15 mouse cellular contexts compared by ENCODE assay signal in genomic region chr10:75940520-75940919, GRCm38 (mm10). TPM values are rescaled to one million over a fixed set of nuclear protein-coding genes. Genes with fewer than 3 reads are reported as not detected.
DNase-seq lines count a peak whose midpoint lies in the region; ATAC-seq and TF ChIP-seq lines count a peak whose summit lies in the region.
"Had no signal": no experiment of that assay in that cellular context is flagged by ENCODE, and none has a peak within 500 bp of the region (broad histone marks: within the 10 kb centered on the region; RNA-seq: fewer than 3 reads in every experiment).

Gm867 (minus strand) TSS chr10:75940672.

- no peak for TF ChIP-seq RAD21 in MEL (IDR thresholded peaks at IDR 0.05; ENCODE audit: low read depth, low read length)

- H3K4me1 ChIP-seq in heart, embryonic 11.5 days (ENCODE audit: control insufficient read depth, insufficient read depth, low read length) = peaks cover 13% of the 10 kb centered on the region
- peaks cover 41% of the 10 kb centered on the region for H3K4me1 ChIP-seq in liver, embryonic 11.5 days (replicated peaks; ENCODE audit: control insufficient read depth, insufficient read depth, low read length)
- H3K4me1 ChIP-seq in MEL (ENCODE audit: control insufficient read depth in 1 of 2, insufficient read depth in 2 of 2, low read length in 2 of 2) = peaks cover 14 to 51% of the 10 kb centered on the region in 2 experiments
- H3K4me1 ChIP-seq in liver, embryonic 16.5 days (ENCODE audit: control insufficient read depth, low read depth, low read length) = peaks cover 38% of the 10 kb centered on the region
- peaks cover 17% of the 10 kb centered on the region for H3K4me1 ChIP-seq in forebrain, embryonic 15.5 days

- H3K4me3 ChIP-seq in heart, embryonic 11.5 days (ENCODE audit: low read depth, low read length) = peak within 1 kb of the TSS; percentile 15
- H3K4me3 ChIP-seq in liver, embryonic 11.5 days (ENCODE audit: low read depth, low read length) = peak within 1 kb of the TSS; percentile 42
- peak within 1 kb of the TSS in 1 of 2 experiments; percentile 36; a peak in 1 of 4 replicates for H3K4me3 ChIP-seq in MEL (ENCODE audit: control insufficient read depth in 1 of 2, insufficient read depth in 1 of 2, low read depth in 2 of 2, low read length in 2 of 2)
- H3K4me3 ChIP-seq in liver, embryonic 16.5 days (ENCODE audit: low read depth, low read length) = peak within 1 kb of the TSS; percentile 84
- H3K4me3 ChIP-seq in forebrain, embryonic 15.5 days = no peak within 1 kb of the TSS
- H3K4me3 ChIP-seq: intestine, embryonic 15.5 days had no signal

- H3K79me2 ChIP-seq in MEL (ENCODE audit: control insufficient read depth, insufficient read depth, low read length, poor library complexity) = peaks cover 9% of the 10 kb centered on the region

- H3K36me3 ChIP-seq in heart, embryonic 11.5 days (ENCODE audit: control insufficient read depth, insufficient read depth, low read length) = no peaks in the 10 kb centered on the region
- no peaks in the 10 kb centered on the region for H3K36me3 ChIP-seq in liver, embryonic 11.5 days (ENCODE audit: control insufficient read depth, insufficient read depth, low read length)
- H3K36me3 ChIP-seq in MEL (ENCODE audit: control insufficient read depth in 1 of 2, insufficient read depth in 2 of 2, low read length in 2 of 2) = peaks cover 0 to 40% of the 10 kb centered on the region in 2 experiments; a peak in 2 of 4 replicates
- H3K36me3 ChIP-seq in liver, embryonic 16.5 days (ENCODE audit: control insufficient read depth, insufficient read depth) = peaks cover 8% of the 10 kb centered on the region; the same call in 1 of the 2 replicates
- no peaks in the 10 kb centered on the region for H3K36me3 ChIP-seq in forebrain, embryonic 15.5 days
- H3K36me3 ChIP-seq: intestine, embryonic 15.5 days had no signal

- WGBS in heart, embryonic 11.5 days (ENCODE audit: insufficient replicate concordance) = 68% methylated on average over 5 of the region's 5 CpGs
- 70% methylated on average over 5 of the region's 5 CpGs for WGBS in liver, embryonic 11.5 days
- WGBS in liver, embryonic 16.5 days (ENCODE audit: insufficient replicate concordance) = 83% methylated on average over 5 of the region's 5 CpGs
- WGBS in forebrain, embryonic 15.5 days = 81% methylated on average over 5 of the region's 5 CpGs

- H3K27me3 ChIP-seq in heart, embryonic 11.5 days (ENCODE audit: control insufficient read depth, insufficient read depth, low read length) = peaks cover 6% of the 10 kb centered on the region; the same call in 1 of the 2 replicates
- H3K27me3 ChIP-seq in liver, embryonic 11.5 days (replicated peaks; ENCODE audit: control insufficient read depth, insufficient read depth, low read length) = peaks cover 6% of the 10 kb centered on the region
- no peaks in the 10 kb centered on the region for H3K27me3 ChIP-seq in MEL (ENCODE audit: control insufficient read depth in 1 of 2, insufficient read depth in 2 of 2, low read length in 2 of 2)
- no peaks in the 10 kb centered on the region for H3K27me3 ChIP-seq in liver, embryonic 16.5 days (ENCODE audit: control insufficient read depth, insufficient read depth, low read depth, low read length)
- peaks cover 4% of the 10 kb centered on the region; the same call in 1 of the 2 replicates for H3K27me3 ChIP-seq in forebrain, embryonic 15.5 days

- no peak for ATAC-seq in heart, embryonic 11.5 days (replicated peaks; ENCODE audit: insufficient number of reproducible peaks, low FRiP score, low TSS enrichment)
- no peak for ATAC-seq in liver, embryonic 11.5 days (replicated peaks; ENCODE audit: low FRiP score)
- ATAC-seq in liver, embryonic 16.5 days (ENCODE audit: low read depth) = no peak
- ATAC-seq in forebrain, embryonic 15.5 days (replicated peaks) = no peak
- ATAC-seq in megakaryocyte progenitor cell, adult 5-6 weeks (replicated peaks; ENCODE audit: poor library complexity) = no peak
- ATAC-seq: forebrain, embryonic 16.5 days; intestine, embryonic 15.5 days had no signal

- TF ChIP-seq CTCF in MEL (IDR thresholded peaks at IDR 0.05 in 2 of 3, conservative IDR thresholded peaks at IDR 0.05 in 1 of 3; ENCODE audit: control insufficient read depth in 1 of 3, insufficient read depth in 1 of 3, low read depth in 2 of 3, low read length in 3 of 3, poor library complexity in 1 of 3, severe bottlenecking in 1 of 3) = no peak

- peak within 1 kb of the TSS; percentile 30 for H3K4me2 ChIP-seq in heart, embryonic 11.5 days
- peak within 1 kb of the TSS; percentile 61 for H3K4me2 ChIP-seq in liver, embryonic 11.5 days
- peak within 1 kb of the TSS; percentile 52 for H3K4me2 ChIP-seq in liver, embryonic 16.5 days (ENCODE audit: low read depth, low read length)
- H3K4me2 ChIP-seq in forebrain, embryonic 15.5 days (replicated peaks) = no peak within 1 kb of the TSS
- H3K4me2 ChIP-seq: intestine, embryonic 15.5 days had no signal

- no peak for TF ChIP-seq EP300 in MEL (IDR thresholded peaks at IDR 0.05; ENCODE audit: low read depth in 1 of 2, low read length in 2 of 2)

- 0 out of 2 replicates have a peak within 1 kb of the TSS, but pooled peaks have one; percentile 29 for H3K27ac ChIP-seq in heart, embryonic 11.5 days (ENCODE audit: low read depth, low read length)
- H3K27ac ChIP-seq in liver, embryonic 11.5 days (ENCODE audit: low read depth, low read length) = peak within 1 kb of the TSS; percentile 47
- H3K27ac ChIP-seq in MEL (ENCODE audit: control insufficient read depth, low read depth, low read length) = peak within 1 kb of the TSS; percentile 45
- peak within 1 kb of the TSS; percentile 87 for H3K27ac ChIP-seq in liver, embryonic 16.5 days (ENCODE audit: low read length)
- H3K27ac ChIP-seq in forebrain, embryonic 15.5 days (replicated peaks) = no peak within 1 kb of the TSS
- H3K27ac ChIP-seq: intestine, embryonic 15.5 days had no signal

- no peaks in the 10 kb centered on the region for H3K9me3 ChIP-seq in heart, embryonic 11.5 days (replicated peaks; ENCODE audit: control insufficient read depth, low read length)
- no peaks in the 10 kb centered on the region for H3K9me3 ChIP-seq in liver, embryonic 11.5 days (ENCODE audit: control insufficient read depth, low read length)
- H3K9me3 ChIP-seq in MEL (replicated peaks; ENCODE audit: insufficient read depth, low read length) = no peaks in the 10 kb centered on the region
- no peaks in the 10 kb centered on the region for H3K9me3 ChIP-seq in liver, embryonic 16.5 days (replicated peaks; ENCODE audit: control insufficient read depth, low read length)
- no peaks in the 10 kb centered on the region for H3K9me3 ChIP-seq in forebrain, embryonic 15.5 days
- H3K9me3 ChIP-seq: intestine, embryonic 15.5 days had no signal

- H3K9ac ChIP-seq in heart, embryonic 11.5 days (ENCODE audit: low read depth, low read length) = no peak within 1 kb of the TSS
- peak within 1 kb of the TSS; percentile 64 for H3K9ac ChIP-seq in liver, embryonic 11.5 days (ENCODE audit: low read depth, low read length)
- H3K9ac ChIP-seq in MEL (ENCODE audit: control insufficient read depth, low read depth, low read length, poor library complexity, severe bottlenecking) = peak within 1 kb of the TSS; percentile 45
- H3K9ac ChIP-seq in liver, embryonic 16.5 days (ENCODE audit: low read depth, low read length) = peak within 1 kb of the TSS; percentile 75
- no peak within 1 kb of the TSS for H3K9ac ChIP-seq in forebrain, embryonic 15.5 days (replicated peaks)
- H3K9ac ChIP-seq: intestine, embryonic 15.5 days had no signal

- no peak for DNase-seq in heart, adult 9 months (ENCODE audit: low spot score in 2 of 2)
- DNase-seq in liver, embryonic 11.5 days (ENCODE audit: low spot score) = no peak
- DNase-seq in liver (no peak), MEL (ENCODE audit: low read depth, low spot score) (no peak)
- DNase-seq: cerebellum, postnatal 10 days; lung, postnatal 36 days; right cerebral cortex, postnatal 14 days; thymus, adult 2 months had no signal

- no peak for TF ChIP-seq POLR2A in MEL (IDR thresholded peaks at IDR 0.05; ENCODE audit: control insufficient read depth in 1 of 2, insufficient read depth in 1 of 2, low read depth in 1 of 2, low read length in 2 of 2, poor library complexity in 1 of 2)

TF ChIP-seq in MEL, 35 proteins besides CTCF, POLR2A, EP300 and RAD21 (continues in another document):
- TF ChIP-seq RCOR1 (IDR thresholded peaks at IDR 0.05; ENCODE audit: low read depth, low read length) (no peak), MAZ (IDR thresholded peaks at IDR 0.05; ENCODE audit: low read depth, low read length) (no peak), MYC (IDR thresholded peaks at IDR 0.05; ENCODE audit: low read depth, low read length) (no peak), TCF12 (IDR thresholded peaks at IDR 0.05; ENCODE audit: low read depth, low read length) (no peak), JUND (IDR thresholded peaks at IDR 0.05; ENCODE audit: low read depth, low read length) (no peak), CHD1 (IDR thresholded peaks at IDR 0.05; ENCODE audit: low read depth, low read length) (no peak), GATA1 (IDR thresholded peaks at IDR 0.05; ENCODE audit: low read depth, low read length) (no peak), POLR2AphosphoS5 (IDR thresholded peaks at IDR 0.05; ENCODE audit: borderline replicate concordance, low read depth, low read length) (no peak), USF1 (IDR thresholded peaks at IDR 0.05; ENCODE audit: low read depth, low read length) (no peak), SMC3 (IDR thresholded peaks at IDR 0.05; ENCODE audit: low read depth, low read length) (no peak), ZC3H11A (IDR thresholded peaks at IDR 0.05; ENCODE audit: low read depth, low read length) (no peak), NRF1 (IDR thresholded peaks at IDR 0.05; ENCODE audit: insufficient read depth, low read depth, low read length, poor library complexity, severe bottlenecking) (no peak), MEF2A (IDR thresholded peaks at IDR 0.05; ENCODE audit: extremely low read depth, insufficient replicate concordance, low read depth, low read length, poor library complexity, severe bottlenecking) (no peak), SIN3A (IDR thresholded peaks at IDR 0.05; ENCODE audit: low read length) (no peak), E2F4 (IDR thresholded peaks at IDR 0.05; ENCODE audit: borderline replicate concordance, low read depth, low read length) (no peak), GABPA (IDR thresholded peaks at IDR 0.05; ENCODE audit: low read depth, low read length) (no peak)

RNA-seq across cellular contexts. Expression of gene Gm867, which starts in this region (rescaled TPM):
- 2.3 and 2.8 TPM in 2 replicates for polyA plus RNA-seq in heart, embryonic 11.5 days (2014; fragmentation: Nextera tagmentation; extraction: Ambion mirVana)
- polyA plus RNA-seq in liver, embryonic 11.5 days (2014; fragmentation: Nextera tagmentation; extraction: Ambion mirVana) = 3.2 and 3.4 TPM in 2 replicates
- 0.08 and 0.26 TPM in 2 replicates for total RNA-seq in MEL (2012; rRNA removed)
- 1 to 10 TPM in 1 of 2 experiments, not detected in 1; 1.6 TPM for polyA plus RNA-seq in MEL (2012; ENCODE audit: insufficient read depth in 1 of 2, insufficient read length in 2 of 2, low read depth in 1 of 2, low replicate concordance in 2 of 2, missing spikeins in 1 of 2)
- polyA plus RNA-seq in liver, embryonic 16.5 days (2015; fragmentation: Nextera tagmentation; extraction: Ambion mirVana) = 24.3 and 26.4 TPM in 2 replicates
- polyA plus RNA-seq in forebrain, embryonic 15.5 days (2015; fragmentation: Nextera tagmentation; extraction: Ambion mirVana) = 0.28 TPM in 1 of 2 replicates, not detected in the other
- total RNA-seq in megakaryocyte progenitor cell, adult 5-6 weeks (2015) = not detected in 2 replicates
- not detected in 2 replicates for total RNA-seq in megakaryocyte progenitor cell, adult 5-6 weeks (2017)
- total RNA-seq: gastrocnemius, adult 8-10 months had no signal

Comparison
In these comparisons a context has a peak if more than half of its experiments do, and no peak if none do; other contexts are left out.
1. H3K9ac ChIP-seq: peak in liver, embryonic 11.5 days (single experiment), MEL (single experiment) and liver, embryonic 16.5 days (single experiment); none in heart, embryonic 11.5 days (single experiment) and forebrain, embryonic 15.5 days (single experiment).